Mouse (Mus musculus) midbrain, embryonic 10.5 days (tissue): ENCODE measurements around the gene Lrch3. TPM values are rescaled to one million over a fixed set of nuclear protein-coding genes. Genes with fewer than 3 reads are reported as not detected.

Source experiments
- DNase-seq: peaks from one replicate; pipeline ENCODE4 v3.0.0-alpha.2; 2017; ENCODE audit warnings: low spot score
- H3K27ac ChIP-seq: fragments of 300-500 bp; sonication (generic); replicated peaks from 2 replicates; pipeline ENCODE4 v1.5.1; 2016; ENCODE audit warnings: mild to moderate bottlenecking
- H3K27me3 ChIP-seq: fragments of 300-500 bp; sonication (generic); 2 replicates; pipeline ENCODE4 v1.6.1; 2016; ENCODE audit warnings: low read depth, mild to moderate bottlenecking; ENCODE audit not compliant: poor library complexity, severe bottlenecking
- H3K36me3 ChIP-seq: fragments of 300-500 bp; sonication (generic); 2 replicates; pipeline ENCODE4 v1.6.1; 2016; ENCODE audit warnings: mild to moderate bottlenecking, moderate library complexity
- H3K4me1 ChIP-seq: fragments of 300-500 bp; sonication (generic); 2 replicates; pipeline ENCODE4 v1.6.1; 2016
- H3K4me3 ChIP-seq: fragments of 300-500 bp; sonication (generic); 2 replicates; pipeline ENCODE4 v1.5.1; 2016; ENCODE audit warnings: mild to moderate bottlenecking, moderate library complexity
- H3K9me3 ChIP-seq: fragments of 300-500 bp; sonication (generic); replicated peaks from 2 replicates; pipeline ENCODE4 v1.6.1; 2016; ENCODE audit warnings: mild to moderate bottlenecking
- WGBS: fragments of 180-500 bp; shearing (Covaris S2); methylation state at CpG from one replicate; pipeline ENCODE4 v1.1.7; 2016; 5-methylcytosine and 5-hydroxymethylcytosine counted together
- polyA plus RNA-seq: library from polyadenylated mRNA; unstranded; fragments of >200 nt; fragmentation: Nextera tagmentation; extraction: Ambion mirVana; gene quantifications from 2 replicates; pipeline ENCODE4 v1.2.1, GENCODE M21; 2016

Lrch3 gene
- polyA plus RNA-seq, 1 experiment from 2014 or later, result 32.1 TPM

GRCm38 (mm10) chr16:33014921-33015320 is 101.0 kb downstream of the Lrch3 start:
- Histone ChIP-seq H3K27ac (no peak overlapping the region), H3K27me3 (no peaks in the 10 kb centered on the region), H3K4me1 (0 out of 2 replicates have a peak, but pooled peaks cover 3% of the 10 kb centered on the region), H3K36me3 (peaks cover 58% of the 10 kb centered on the region), H3K4me3 (no peak overlapping the region), H3K9me3 (no peaks in the 10 kb centered on the region)
- no peak for DNase-seq
- 91% methylated on average over 1 of the region's 1 CpGs for WGBS

DNA sequence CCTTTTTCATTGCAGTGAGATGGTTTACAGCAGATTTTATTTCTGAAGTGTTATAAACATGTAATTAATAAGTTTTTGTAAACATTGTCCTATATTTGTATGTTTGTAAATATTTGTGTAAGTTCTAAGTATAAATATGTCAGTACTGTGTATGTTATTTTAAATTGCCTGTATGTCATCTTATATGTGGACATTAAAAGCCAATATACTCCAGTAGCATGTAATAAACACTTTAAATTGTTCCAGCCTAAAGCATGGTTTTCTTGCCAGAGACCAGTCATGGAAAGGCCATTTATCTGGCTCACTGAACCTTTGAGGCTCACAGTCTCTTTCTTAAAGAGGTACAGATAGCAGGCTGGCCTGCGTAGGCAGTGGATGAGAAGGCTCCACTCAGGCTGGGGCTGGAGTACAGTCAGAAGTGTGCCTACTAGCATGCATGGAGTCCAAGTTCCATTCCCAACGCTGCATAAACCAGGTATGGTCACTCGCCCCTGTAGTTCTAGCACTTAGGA is 101.6 kb downstream of the Lrch3 start:
- DNase-seq, result no peak
- Histone ChIP-seq H3K36me3 (peaks cover 53% of the 10 kb centered on the region), H3K27me3 (no peaks in the 10 kb centered on the region), H3K4me3 (no peak overlapping the region), H3K9me3 (no peaks in the 10 kb centered on the region), H3K4me1 (0 out of 2 replicates have a peak, but pooled peaks cover 3% of the 10 kb centered on the region), H3K27ac (no peak overlapping the region)
- WGBS, result 97% methylated on average over 3 of the region's 3 CpGs

DNA sequence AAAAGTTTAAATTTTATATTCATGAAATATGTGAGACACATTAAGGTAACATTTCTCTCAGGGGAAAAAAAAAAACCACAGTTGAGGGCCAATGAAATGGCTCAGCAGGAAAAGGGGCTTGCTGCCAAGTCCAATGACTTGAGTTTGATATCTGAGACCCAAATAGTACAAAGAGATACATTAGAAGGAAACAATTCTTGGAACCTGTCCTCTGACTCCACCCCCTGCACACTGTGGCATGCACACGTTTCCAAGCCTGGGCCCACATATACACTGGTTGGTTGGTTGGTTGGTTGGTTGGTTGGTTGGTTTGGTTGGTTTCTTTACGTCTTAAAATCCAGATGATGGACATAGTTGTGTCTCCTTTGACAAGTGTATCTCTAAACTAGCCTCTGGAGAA is 102.1 kb downstream of the Lrch3 start:
- Histone ChIP-seq H3K4me3 (no peak overlapping the region), H3K9me3 (no peaks in the 10 kb centered on the region), H3K36me3 (peaks cover 48% of the 10 kb centered on the region), H3K4me1 (0 out of 2 replicates have a peak, but pooled peaks cover 3% of the 10 kb centered on the region), H3K27ac (no peak overlapping the region), H3K27me3 (no peaks in the 10 kb centered on the region)
- no peak for DNase-seq
- WGBS, result 96% methylated on average over 2 of the region's 2 CpGs

GRCm38 (mm10) chr16:33017677-33018349 is 103.9 kb downstream of the Lrch3 start:
- 0 out of 2 replicates have a peak, but pooled peaks cover 3% of the 10 kb centered on the region for H3K4me1 ChIP-seq
- WGBS, result 93% methylated on average over 5 of the region's 5 CpGs
- H3K27ac ChIP-seq, result no peak overlapping the region
- H3K27me3 ChIP-seq, result no peaks in the 10 kb centered on the region
- H3K9me3 ChIP-seq, result no peaks in the 10 kb centered on the region
- DNase-seq, result no peak
- peaks cover 32% of the 10 kb centered on the region for H3K36me3 ChIP-seq
- H3K4me3 ChIP-seq, result no peak overlapping the region

DNA sequence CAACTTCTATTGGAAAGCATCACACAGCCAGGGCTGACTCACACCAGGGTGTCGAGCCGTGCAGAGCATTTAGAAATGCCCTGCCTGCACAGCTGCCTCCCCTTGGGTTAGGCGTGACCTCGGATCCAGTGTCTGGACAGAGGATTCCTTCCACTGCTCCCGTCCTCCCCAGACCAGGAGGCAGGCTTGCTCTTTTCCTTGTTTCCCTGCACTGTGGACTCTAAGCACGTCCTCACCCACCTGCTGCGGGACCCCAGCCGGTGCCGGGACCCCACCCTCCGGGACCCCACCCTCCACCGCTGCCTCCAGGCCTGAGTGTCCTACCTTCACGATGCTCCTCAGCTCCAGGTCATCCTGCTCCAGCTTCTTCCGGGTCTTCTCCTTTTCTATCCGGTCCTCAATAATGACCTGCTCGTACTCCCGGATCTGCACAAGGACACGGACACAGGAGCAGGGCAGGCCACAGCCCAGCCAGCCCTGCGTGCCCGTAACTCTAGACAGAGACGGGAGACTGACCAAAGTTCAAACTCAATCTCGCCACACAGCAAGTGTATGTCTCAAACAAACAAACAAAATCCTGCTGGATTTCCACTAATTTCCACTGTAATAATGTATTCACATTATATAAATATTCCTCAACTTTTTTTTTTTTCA is 105.3 kb downstream of the Lrch3 start:
- 77% methylated on average over 21 of the region's 21 CpGs for WGBS
- no peaks in the 10 kb centered on the region for H3K9me3 ChIP-seq
- H3K27me3 ChIP-seq, result no peaks in the 10 kb centered on the region
- H3K27ac ChIP-seq, result no peak overlapping the region; the same call in 1 of the 2 replicates
- no peak for DNase-seq
- 0 out of 2 replicates have a peak, but pooled peaks cover 3% of the 10 kb centered on the region for H3K4me1 ChIP-seq
- no peak overlapping the region for H3K4me3 ChIP-seq
- H3K36me3 ChIP-seq, result peaks cover 18% of the 10 kb centered on the region

DNA sequence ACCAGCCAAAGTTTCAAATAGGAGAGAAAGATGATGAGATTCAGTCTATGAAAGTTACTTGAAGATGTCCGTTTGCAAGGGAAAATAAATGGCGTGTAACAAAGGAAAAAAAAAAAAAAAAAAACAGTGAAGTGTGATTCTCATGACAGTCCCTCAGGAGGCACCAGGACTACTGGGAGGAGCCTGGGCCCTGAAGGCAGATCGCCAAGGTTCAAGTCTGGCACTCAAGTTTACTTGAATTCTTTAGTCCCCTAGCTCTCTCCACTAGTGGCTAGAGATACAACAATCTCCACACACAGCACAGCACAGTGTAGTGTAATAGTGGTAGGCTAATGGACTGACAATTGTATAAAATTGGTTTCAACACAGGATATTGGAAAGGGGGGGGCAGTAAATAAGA is 107.5 kb downstream of the Lrch3 start:
- Histone ChIP-seq H3K36me3 (peaks cover 4% of the 10 kb centered on the region), H3K27me3 (no peaks in the 10 kb centered on the region), H3K27ac (no peak overlapping the region), H3K4me3 (no peak overlapping the region), H3K9me3 (no peaks in the 10 kb centered on the region), H3K4me1 (0 out of 2 replicates have a peak, but pooled peaks cover 3% of the 10 kb centered on the region)
- no peak for DNase-seq
- WGBS, result 82% methylated on average over 3 of the region's 3 CpGs

DNA sequence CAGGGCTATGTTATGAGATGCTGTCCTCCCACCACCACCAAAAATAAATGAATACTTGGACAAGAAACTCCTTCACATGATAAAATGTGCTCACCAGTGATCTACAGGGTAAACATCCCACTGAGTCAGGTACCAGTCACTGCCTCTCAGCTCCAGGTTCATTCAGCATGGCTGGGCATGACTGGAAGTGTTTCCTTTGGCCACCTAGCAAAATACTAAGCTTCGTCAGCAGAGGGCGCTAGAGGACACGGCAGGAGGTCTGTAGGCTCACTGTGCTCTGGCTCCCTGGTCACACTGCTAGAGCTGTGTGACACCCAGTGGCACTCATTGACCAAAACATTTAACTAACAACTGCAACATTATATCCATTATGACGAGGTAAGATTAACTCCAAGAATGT is 109.8 kb downstream of the Lrch3 start:
- Histone ChIP-seq H3K36me3 (no peaks in the 10 kb centered on the region; the same call in 1 of the 2 replicates), H3K27me3 (no peaks in the 10 kb centered on the region), H3K4me3 (no peak overlapping the region), H3K27ac (no peak overlapping the region), H3K4me1 (0 out of 2 replicates have a peak, but pooled peaks cover 3% of the 10 kb centered on the region), H3K9me3 (no peaks in the 10 kb centered on the region)
- 7% methylated on average over 4 of the region's 4 CpGs for WGBS
- peak; percentile 78 for DNase-seq

DNA sequence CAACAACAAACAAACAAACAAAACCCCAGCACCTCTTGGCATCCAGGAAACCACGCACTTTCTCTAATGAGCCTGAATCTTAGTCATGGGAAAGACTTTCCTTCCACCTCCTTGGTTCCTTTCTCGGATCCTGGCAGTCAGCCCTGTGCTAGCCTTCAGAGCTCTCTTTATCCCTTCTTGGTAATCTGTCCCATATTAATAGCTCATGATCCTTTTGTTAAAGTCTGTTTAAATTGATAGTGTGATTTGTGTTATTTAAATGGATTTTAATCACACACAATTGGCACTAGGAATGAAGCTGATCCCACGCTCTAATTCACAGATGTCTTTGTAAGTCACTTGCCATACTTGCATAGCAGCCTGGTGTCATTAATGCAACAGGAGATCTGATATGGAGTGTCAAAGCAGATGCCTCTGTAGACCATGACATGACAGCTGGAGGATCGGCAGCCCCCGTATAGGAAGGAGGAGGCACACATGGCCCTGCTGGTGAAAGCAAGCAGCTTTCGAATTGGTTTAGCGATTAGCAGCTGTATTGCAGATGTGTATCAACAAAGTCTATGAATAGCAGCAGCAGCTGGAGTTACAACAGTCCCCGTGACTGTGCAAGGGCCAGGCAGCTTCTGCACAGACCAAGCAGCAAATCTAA is 110.7 kb downstream of the Lrch3 start:
- WGBS, result 86% methylated on average over 8 of the region's 8 CpGs
- H3K36me3 ChIP-seq, result no peaks in the 10 kb centered on the region; the same call in 1 of the 2 replicates
- no peak for DNase-seq

DNA sequence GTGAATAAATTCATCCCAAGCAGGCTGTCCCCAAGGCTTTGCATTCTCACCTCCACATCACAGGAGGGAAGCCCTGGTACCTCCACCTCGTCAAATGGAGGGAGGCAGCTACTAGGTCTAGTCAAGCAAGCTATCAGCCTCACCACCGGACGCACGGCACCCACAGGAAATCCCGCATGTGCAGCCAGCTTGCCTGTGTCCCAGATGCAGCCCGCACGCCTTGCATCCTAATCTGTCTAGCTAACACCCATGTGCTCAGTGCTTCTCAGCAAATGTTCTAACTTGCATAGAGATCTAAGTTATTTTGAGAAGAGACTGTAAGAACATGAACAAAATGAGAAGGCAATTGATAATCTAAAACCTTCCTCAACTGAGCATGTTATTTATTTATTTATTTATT is 112.5 kb downstream of the Lrch3 start:
- no peaks in the 10 kb centered on the region for H3K4me1 ChIP-seq
- H3K27ac ChIP-seq, result no peak overlapping the region
- no peaks in the 10 kb centered on the region for H3K27me3 ChIP-seq
- 91% methylated on average over 7 of the region's 7 CpGs for WGBS
- no peak for DNase-seq
- no peak overlapping the region for H3K4me3 ChIP-seq
- H3K36me3 ChIP-seq, result no peaks in the 10 kb centered on the region; the same call in 1 of the 2 replicates
- H3K9me3 ChIP-seq, result no peaks in the 10 kb centered on the region

More for the DNA sequence above, 110.7 kb downstream of the Lrch3 start:
- Histone ChIP-seq H3K4me1 (no peaks in the 10 kb centered on the region), H3K4me3 (no peak overlapping the region), H3K27ac (no peak overlapping the region), H3K9me3 (no peaks in the 10 kb centered on the region), H3K27me3 (no peaks in the 10 kb centered on the region)

GRCm38 (mm10) chr16:33036006-33036405 is 122.1 kb downstream of the Lrch3 start:
- no peak for DNase-seq
- no peaks in the 10 kb centered on the region for H3K27me3 ChIP-seq
- H3K27ac ChIP-seq, result no peak overlapping the region
- H3K9me3 ChIP-seq, result no peaks in the 10 kb centered on the region
- no peaks in the 10 kb centered on the region for H3K4me1 ChIP-seq
- no peaks in the 10 kb centered on the region for H3K36me3 ChIP-seq
- 86% methylated on average over 4 of the region's 4 CpGs for WGBS
- no peak overlapping the region for H3K4me3 ChIP-seq

DNA sequence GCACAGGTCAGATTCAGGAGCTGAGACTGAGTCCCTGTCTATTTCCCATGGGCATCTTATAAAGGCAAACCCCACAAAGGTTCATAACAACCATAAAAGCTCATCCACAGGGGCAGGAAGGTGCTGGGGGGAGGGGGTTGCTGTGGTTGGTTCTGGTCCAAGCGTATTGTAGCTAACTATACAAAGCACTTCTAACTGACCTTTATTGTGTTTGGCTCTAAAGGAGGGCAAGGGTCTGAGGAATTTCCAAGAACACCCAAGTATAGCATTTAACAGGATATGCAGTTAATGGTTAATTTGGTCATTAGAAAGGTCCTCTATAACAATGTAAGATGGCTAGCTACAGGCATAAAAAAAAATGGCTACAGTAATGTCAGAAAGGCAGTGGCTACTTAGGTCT is 128.8 kb downstream of the Lrch3 start:
- 83% methylated on average over 1 of the region's 1 CpGs for WGBS
- Histone ChIP-seq H3K4me1 (no peaks in the 10 kb centered on the region), H3K27me3 (no peaks in the 10 kb centered on the region), H3K36me3 (no peaks in the 10 kb centered on the region), H3K27ac (no peak overlapping the region), H3K4me3 (no peak overlapping the region), H3K9me3 (no peaks in the 10 kb centered on the region)
- DNase-seq, result no peak

- WGBS, result 77% methylated on average over 2 of the region's 2 CpGs
- Histone ChIP-seq H3K27ac (no peak overlapping the region), H3K36me3 (0 out of 2 replicates have a peak, but pooled peaks cover 1% of the 10 kb centered on the region), H3K4me3 (no peak overlapping the region), H3K4me1 (no peaks in the 10 kb centered on the region), H3K27me3 (no peaks in the 10 kb centered on the region), H3K9me3 (no peaks in the 10 kb centered on the region)
- no peak for DNase-seq
Measured at GRCm38 (mm10) chr16:33043268-33043667, 129.4 kb downstream of the Lrch3 start.
